Mouse (Mus musculus): ENCODE data around the gene Nkain4. TPM values are rescaled to one million over a fixed set of nuclear protein-coding genes. Genes with fewer than 3 reads are reported as not detected.

Nkain4 gene
- polyA plus RNA-seq, 1 experiment from 2014 or later: 91.1 TPM

GRCm38 (mm10) chr2:180985635-180986034 is 31.1 kb upstream of the Nkain4 start:
- Histone ChIP-seq H3K9me3 (replicated peaks) (no peaks in the 10 kb centered on the region), H3K9ac (replicated peaks) (no peak overlapping the region), H3K36me3 (peaks cover 32% of the 10 kb centered on the region), H3K27ac (replicated peaks) (no peak overlapping the region), H3K4me2 (no peak overlapping the region), H3K4me1 (peaks cover 17% of the 10 kb centered on the region), H3K27me3 (replicated peaks) (no peaks in the 10 kb centered on the region), H3K4me3 (replicated peaks) (no peak overlapping the region)
- WGBS: 80% methylated on average over 2 of the region's 2 CpGs
- ATAC-seq (ENCODE audit: low FRiP score): no peak

- Histone ChIP-seq H3K4me3 (replicated peaks) (no peak overlapping the region), H3K9me3 (replicated peaks) (no peaks in the 10 kb centered on the region), H3K27ac (replicated peaks) (no peak overlapping the region), H3K9ac (replicated peaks) (no peak overlapping the region), H3K4me1 (no peaks in the 10 kb centered on the region), H3K27me3 (replicated peaks) (no peaks in the 10 kb centered on the region), H3K4me2 (no peak overlapping the region), H3K36me3 (peaks cover 77% of the 10 kb centered on the region)
- 79% methylated on average over 6 of the region's 6 CpGs for WGBS
- ATAC-seq (ENCODE audit: low FRiP score): no peak
These were observed 26.6 kb upstream of the Nkain4 start for GRCm38 (mm10) chr2:180981133-180981532.

DNA sequence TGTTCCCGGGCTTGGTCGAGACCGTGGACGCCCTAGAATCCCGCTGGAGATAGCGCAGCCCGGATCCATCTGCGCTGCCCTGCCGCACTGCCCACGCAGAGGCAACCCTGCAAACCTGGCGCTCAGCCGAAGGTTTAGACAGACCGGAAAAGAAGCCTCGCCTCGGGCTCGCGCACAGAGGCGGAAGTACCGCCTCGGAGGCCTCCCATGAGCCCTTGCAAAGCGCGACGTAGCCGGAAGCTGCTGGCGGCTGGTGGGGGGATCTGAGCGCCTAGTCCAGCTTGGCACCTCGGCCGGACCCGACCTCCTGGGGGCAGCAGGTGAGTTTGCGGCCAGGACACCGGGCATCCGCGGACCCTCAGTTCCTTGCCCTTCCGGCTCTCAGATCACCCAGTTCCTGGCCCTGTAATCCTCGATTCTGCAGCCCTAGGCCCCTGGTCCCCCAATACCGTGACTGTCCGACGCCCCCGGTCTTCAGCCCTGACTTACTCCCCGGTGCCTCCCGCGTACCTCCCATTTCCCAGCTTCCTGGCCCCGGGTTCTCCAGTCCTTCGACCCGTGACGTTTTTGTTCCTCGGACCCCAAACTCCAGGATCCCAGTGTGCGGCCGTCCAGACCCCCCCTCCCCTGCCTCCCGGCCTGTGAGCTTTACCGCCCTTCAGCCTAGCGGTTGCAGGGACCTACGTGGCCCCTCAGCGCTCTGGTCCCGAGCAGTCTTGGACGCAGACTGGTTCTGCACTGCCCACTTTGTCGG is 12.7 kb upstream of the Nkain4 start, which contains the start of gene Arfgap1:
Gene Arfgap1, plus strand, starts transcription at position 216 of the 754 bp plus-strand sequence.
- Histone ChIP-seq H3K9ac (replicated peaks) (peak within 1 kb of the TSS; percentile 89), H3K9me3 (replicated peaks) (no peaks in the 10 kb centered on the region), H3K27ac (replicated peaks) (peak within 1 kb of the TSS; percentile 90), H3K4me3 (replicated peaks) (peak within 1 kb of the TSS; percentile 79), H3K4me2 (peak within 1 kb of the TSS; percentile 89), H3K4me1 (peaks cover 24% of the 10 kb centered on the region), H3K36me3 (peaks cover 22% of the 10 kb centered on the region), H3K27me3 (replicated peaks) (no peaks in the 10 kb centered on the region)
- ATAC-seq (ENCODE audit: low FRiP score): peak; percentile 93
- under 1% methylated on average over 57 of the region's 57 CpGs for WGBS

- no peaks in the 10 kb centered on the region for H3K9me3 ChIP-seq (replicated peaks)
- 11% methylated on average over 14 of the region's 14 CpGs for WGBS
- peak overlapping the region; percentile 89 for H3K4me2 ChIP-seq
- H3K27ac ChIP-seq (replicated peaks): peak overlapping the region; percentile 90
- peaks cover 13% of the 10 kb centered on the region for H3K36me3 ChIP-seq
- peak overlapping the region; percentile 79 for H3K4me3 ChIP-seq (replicated peaks)
- ATAC-seq (ENCODE audit: low FRiP score): 0 out of 2 replicates have a peak, but pooled peaks have one; percentile 49
- peak overlapping the region; percentile 89 for H3K9ac ChIP-seq (replicated peaks)
- no peaks in the 10 kb centered on the region for H3K27me3 ChIP-seq (replicated peaks)
- peaks cover 24% of the 10 kb centered on the region for H3K4me1 ChIP-seq
These were observed 11.8 kb upstream of the Nkain4 start for GRCm38 (mm10) chr2:180966092-180966882.

DNA sequence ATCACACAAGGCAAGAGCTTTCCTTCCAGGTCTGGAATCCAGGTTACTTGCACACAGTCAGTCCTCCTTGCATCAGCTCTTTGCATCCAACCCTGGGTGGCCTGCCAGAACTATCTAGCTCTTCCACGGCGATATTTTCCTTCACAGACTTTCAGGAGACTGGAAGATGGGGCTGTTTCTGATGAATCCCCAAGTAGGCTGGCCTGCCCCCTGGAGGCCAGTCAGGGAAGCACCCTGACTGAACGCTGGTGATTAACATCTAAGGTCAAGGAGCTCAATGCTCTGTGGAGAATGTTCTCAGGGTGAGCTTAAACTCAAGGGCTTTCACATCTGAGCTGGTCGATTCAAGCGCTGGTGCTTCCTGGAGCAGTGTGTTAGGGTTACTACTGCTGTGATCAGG is 9.5 kb upstream of the Nkain4 start:
- H3K9ac ChIP-seq (replicated peaks): no peak overlapping the region
- peaks cover 21% of the 10 kb centered on the region for H3K4me1 ChIP-seq
- H3K36me3 ChIP-seq: 0 out of 2 replicates have a peak, but pooled peaks cover under 1% of the 10 kb centered on the region
- H3K27me3 ChIP-seq (replicated peaks): no peaks in the 10 kb centered on the region
- no peak overlapping the region for H3K27ac ChIP-seq (replicated peaks)
- H3K4me3 ChIP-seq (replicated peaks): no peak overlapping the region
- no peaks in the 10 kb centered on the region for H3K9me3 ChIP-seq (replicated peaks)
- 6% methylated on average over 5 of the region's 5 CpGs for WGBS
- no peak overlapping the region for H3K4me2 ChIP-seq
- no peak for ATAC-seq (ENCODE audit: low FRiP score)

DNA sequence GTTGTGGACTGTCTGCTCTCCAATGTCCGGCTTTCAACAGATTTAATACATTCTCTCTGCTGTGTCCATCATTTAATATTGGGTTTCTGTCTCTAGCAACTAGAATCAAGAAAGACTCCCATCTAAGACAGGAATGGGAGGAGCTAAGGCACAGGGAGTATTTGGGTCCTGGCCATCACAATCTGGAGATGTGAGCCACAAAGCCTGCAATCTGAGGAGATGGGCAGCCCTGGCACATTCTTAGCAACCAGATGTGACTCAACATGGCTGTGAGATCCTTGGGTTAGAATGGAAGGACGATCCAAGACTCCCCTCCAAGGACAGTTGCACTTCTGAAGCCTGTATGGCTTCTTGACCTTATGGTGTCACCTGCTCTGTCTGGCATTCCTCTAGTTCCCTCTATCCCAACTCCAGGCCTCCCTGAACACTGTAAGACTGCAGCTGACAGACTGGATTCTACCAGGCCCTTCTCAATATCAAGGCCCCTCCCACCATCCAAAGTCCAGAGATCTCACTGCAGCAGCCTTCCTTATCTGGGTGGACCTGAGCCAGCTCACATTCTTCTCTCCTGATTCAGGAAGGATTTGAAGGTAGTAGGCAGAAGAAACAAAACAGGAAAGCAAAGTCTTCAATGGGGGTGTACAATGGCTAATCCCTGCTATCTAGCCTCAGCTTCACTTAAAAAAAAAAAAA is 8.3 kb upstream of the Nkain4 start:
- H3K4me2 ChIP-seq: no peak overlapping the region
- no peaks in the 10 kb centered on the region for H3K36me3 ChIP-seq
- no peak overlapping the region for H3K4me3 ChIP-seq (replicated peaks)
- no peaks in the 10 kb centered on the region for H3K27me3 ChIP-seq (replicated peaks)
- 86% methylated on average over 2 of the region's 2 CpGs for WGBS
- ATAC-seq (ENCODE audit: low FRiP score): no peak
- H3K27ac ChIP-seq (replicated peaks): no peak overlapping the region
- H3K4me1 ChIP-seq: peaks cover 9% of the 10 kb centered on the region
- H3K9ac ChIP-seq (replicated peaks): no peak overlapping the region
- no peaks in the 10 kb centered on the region for H3K9me3 ChIP-seq (replicated peaks)

DNA sequence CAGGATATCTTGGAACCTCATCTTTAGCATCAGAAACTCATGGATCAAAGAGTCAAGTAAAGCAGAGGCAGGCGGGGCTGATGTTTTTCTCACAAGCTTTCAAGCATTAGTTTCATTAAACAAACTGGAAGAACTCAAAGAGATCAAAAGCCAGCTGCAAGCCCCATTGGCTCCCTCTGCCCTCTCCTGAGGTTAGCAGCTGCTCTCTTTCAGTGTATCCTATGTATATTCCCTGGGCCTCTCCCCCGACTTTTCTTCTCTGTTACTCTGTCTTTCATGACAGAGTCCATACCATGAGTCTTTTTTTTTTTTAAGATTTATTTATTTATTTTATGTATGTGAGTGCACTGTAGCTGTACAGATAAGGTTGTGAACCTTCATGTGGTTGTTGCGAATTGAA is 5.7 kb upstream of the Nkain4 start:
- Histone ChIP-seq H3K27ac (replicated peaks) (no peak overlapping the region), H3K9ac (replicated peaks) (no peak overlapping the region), H3K27me3 (replicated peaks) (no peaks in the 10 kb centered on the region), H3K4me1 (0 out of 2 replicates have a peak, but pooled peaks cover 1% of the 10 kb centered on the region), H3K4me3 (replicated peaks) (no peak overlapping the region), H3K36me3 (no peaks in the 10 kb centered on the region), H3K4me2 (no peak overlapping the region), H3K9me3 (replicated peaks) (no peaks in the 10 kb centered on the region)
- no peak for ATAC-seq (ENCODE audit: low FRiP score)
- WGBS: 78% methylated on average over 3 of the region's 3 CpGs

DNA sequence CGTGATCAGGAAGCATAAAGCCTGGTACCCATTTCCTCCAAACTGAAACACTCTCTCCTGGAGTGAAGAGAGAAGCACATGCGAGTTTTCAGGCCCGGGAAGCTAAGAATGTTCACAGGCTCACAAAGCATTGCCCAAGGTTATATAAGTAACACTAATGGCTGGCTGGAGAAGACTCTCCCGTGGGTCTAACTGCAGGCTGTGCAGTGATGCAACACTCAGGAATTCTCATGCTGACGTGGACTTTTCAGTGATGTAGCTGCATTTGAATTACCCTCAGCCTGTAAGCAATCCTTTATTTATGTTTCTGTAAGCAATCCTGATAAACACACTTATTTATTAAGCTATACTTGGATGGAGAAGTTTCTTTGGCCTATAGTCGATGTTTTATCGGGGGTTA is 5.1 kb upstream of the Nkain4 start:
- no peak for ATAC-seq (ENCODE audit: low FRiP score)
- Histone ChIP-seq H3K4me3 (replicated peaks) (no peak overlapping the region), H3K27ac (replicated peaks) (no peak overlapping the region), H3K9me3 (replicated peaks) (no peaks in the 10 kb centered on the region), H3K4me1 (peaks cover 7% of the 10 kb centered on the region), H3K27me3 (replicated peaks) (no peaks in the 10 kb centered on the region), H3K9ac (replicated peaks) (no peak overlapping the region), H3K36me3 (no peaks in the 10 kb centered on the region), H3K4me2 (no peak overlapping the region)
- 69% methylated on average over 7 of the region's 7 CpGs for WGBS

- H3K4me2 ChIP-seq: peak overlapping the region; percentile 82
- peak overlapping the region; percentile 65 for H3K4me3 ChIP-seq (replicated peaks)
- H3K9ac ChIP-seq (replicated peaks): peak overlapping the region; percentile 78
- H3K36me3 ChIP-seq: no peaks in the 10 kb centered on the region
- WGBS: 8% methylated on average over 2 of the region's 2 CpGs
- no peaks in the 10 kb centered on the region for H3K27me3 ChIP-seq (replicated peaks)
- H3K9me3 ChIP-seq (replicated peaks): no peaks in the 10 kb centered on the region
- peaks cover 39% of the 10 kb centered on the region for H3K4me1 ChIP-seq
- peak overlapping the region; percentile 92 for H3K27ac ChIP-seq (replicated peaks)
- ATAC-seq (ENCODE audit: low FRiP score): no peak
These were observed 861 bp downstream of the Nkain4 start for GRCm38 (mm10) chr2:180953638-180954037.

DNA sequence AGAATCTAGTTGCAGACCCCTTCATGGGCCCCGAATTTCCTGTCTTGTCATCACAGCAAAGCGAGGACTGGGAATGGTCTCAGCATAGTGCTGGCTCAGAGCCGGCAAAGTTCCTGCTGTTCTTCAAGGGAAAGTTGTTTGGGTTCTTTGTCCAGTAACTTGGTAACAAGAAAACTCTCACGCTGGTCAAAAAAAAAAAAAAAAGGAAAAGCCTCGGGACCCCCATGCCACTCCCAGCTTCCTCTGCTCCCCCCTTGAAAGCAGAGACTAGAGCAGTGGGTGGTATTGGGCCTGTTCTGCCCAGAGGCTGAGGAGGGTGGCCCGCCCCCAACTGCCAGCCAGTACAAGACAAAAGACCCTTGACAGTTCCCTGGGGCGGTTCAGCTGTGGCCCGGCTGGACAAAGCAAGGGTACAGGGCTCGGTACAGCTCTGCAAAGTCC is 1.7 kb downstream of the Nkain4 start:
- peak overlapping the region; percentile 65 for H3K4me3 ChIP-seq (replicated peaks)
- H3K36me3 ChIP-seq: no peaks in the 10 kb centered on the region
- 0 out of 2 replicates have a peak, but pooled peaks have one; percentile 39 for ATAC-seq (ENCODE audit: low FRiP score)
- H3K27me3 ChIP-seq (replicated peaks): no peaks in the 10 kb centered on the region
- H3K9me3 ChIP-seq (replicated peaks): no peaks in the 10 kb centered on the region
- peak overlapping the region; percentile 82 for H3K4me2 ChIP-seq
- 3% methylated on average over 9 of the region's 9 CpGs for WGBS
- H3K9ac ChIP-seq (replicated peaks): peak overlapping the region; percentile 78; the same call in 1 of the 2 replicates
- H3K4me1 ChIP-seq: peaks cover 39% of the 10 kb centered on the region
- H3K27ac ChIP-seq (replicated peaks): peak overlapping the region; percentile 92

DNA sequence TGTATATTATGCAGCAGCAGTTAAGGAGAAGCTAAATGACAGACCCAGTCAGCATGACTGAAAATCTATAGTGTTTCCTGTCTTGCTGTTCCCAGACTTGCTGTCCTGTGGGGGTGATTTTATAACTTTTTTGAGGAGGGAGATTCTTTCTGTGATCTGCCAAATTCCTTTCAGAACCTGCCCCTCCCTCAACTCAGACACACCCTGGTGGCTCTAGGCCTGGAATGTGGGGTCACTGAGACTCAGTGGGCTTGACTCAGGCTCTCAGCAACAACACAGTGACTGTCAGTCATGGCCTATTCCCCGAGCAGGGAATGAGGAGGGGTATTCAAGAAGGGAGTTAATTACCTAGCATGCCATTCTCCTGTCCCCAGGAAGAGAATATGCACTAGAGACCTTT is 4.6 kb downstream of the Nkain4 start:
- H3K36me3 ChIP-seq: no peaks in the 10 kb centered on the region
- ATAC-seq (ENCODE audit: low FRiP score): no peak
- no peak overlapping the region for H3K27ac ChIP-seq (replicated peaks)
- no peaks in the 10 kb centered on the region for H3K27me3 ChIP-seq (replicated peaks)
- no peaks in the 10 kb centered on the region for H3K9me3 ChIP-seq (replicated peaks)
- H3K4me2 ChIP-seq: no peak overlapping the region
- WGBS: 22% methylated on average over 1 of the region's 1 CpGs
- no peak overlapping the region for H3K9ac ChIP-seq (replicated peaks)
- peaks cover 35% of the 10 kb centered on the region for H3K4me1 ChIP-seq
- no peak overlapping the region for H3K4me3 ChIP-seq (replicated peaks)
